22 mouse cellular contexts compared by ENCODE assay signal in the genomic region with DNA sequence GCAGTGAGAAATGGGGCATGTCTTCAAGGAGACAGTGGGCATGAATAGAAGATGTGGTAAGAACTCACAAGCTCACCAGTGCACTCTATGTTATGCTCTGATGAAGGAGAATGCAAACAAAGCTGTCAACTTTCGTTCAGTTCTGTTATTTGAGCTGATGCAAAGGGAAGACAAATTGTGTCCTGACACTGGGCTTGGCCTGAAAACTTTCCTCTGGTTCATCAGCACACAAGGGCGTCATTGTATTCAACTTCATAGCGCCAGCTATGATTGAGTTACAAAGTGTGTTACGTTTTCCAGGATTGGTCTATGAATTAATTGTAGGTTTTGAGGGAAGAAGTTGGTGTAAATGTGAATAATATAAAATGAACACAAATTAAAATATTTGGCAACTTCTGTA.
DNase-seq lines count a peak whose midpoint lies in the region; ATAC-seq and TF ChIP-seq lines count a peak whose summit lies in the region.
"Had no signal": no experiment of that assay in that cellular context is flagged by ENCODE, and none has a peak within 500 bp of the region (broad histone marks: within the 10 kb centered on the region; RNA-seq: fewer than 3 reads in every experiment).

No protein-coding gene starts in this region.

- no peak overlapping the region for H3K4me3 ChIP-seq in midbrain, embryonic 10.5 days
- no peak overlapping the region for H3K4me3 ChIP-seq in liver, postnatal 0 days (ENCODE audit: low read depth, low read length)
- H3K4me3 ChIP-seq: embryonic facial prominence, embryonic 10.5 days; embryonic facial prominence, embryonic 12.5 days; forebrain, embryonic 13.5 days; forebrain, embryonic 15.5 days had no signal

- H3K27me3 ChIP-seq in midbrain, embryonic 10.5 days (ENCODE audit: low read depth, poor library complexity, severe bottlenecking): no peaks in the 10 kb centered on the region
- H3K27me3 ChIP-seq in liver, postnatal 0 days (ENCODE audit: insufficient read depth, low read length): no peaks in the 10 kb centered on the region
- H3K27me3 ChIP-seq: embryonic facial prominence, embryonic 12.5 days; forebrain, embryonic 13.5 days; forebrain, embryonic 15.5 days; Patski had no signal

- H3K4me1 ChIP-seq in midbrain, embryonic 10.5 days: peaks cover 6% of the 10 kb centered on the region
- no peaks in the 10 kb centered on the region for H3K4me1 ChIP-seq in liver, postnatal 0 days (ENCODE audit: insufficient read depth)
- H3K4me1 ChIP-seq: forebrain, embryonic 13.5 days had no signal

- 82% methylated on average over 4 of the region's 4 CpGs for WGBS in midbrain, embryonic 10.5 days
- WGBS in liver, postnatal 0 days (ENCODE audit: insufficient replicate concordance): 68% methylated on average over 4 of the region's 4 CpGs

- H3K36me3 ChIP-seq in midbrain, embryonic 10.5 days: no peaks in the 10 kb centered on the region
- no peaks in the 10 kb centered on the region for H3K36me3 ChIP-seq in liver, postnatal 0 days (replicated peaks; ENCODE audit: insufficient read depth, low read length)
- H3K36me3 ChIP-seq: embryonic facial prominence, embryonic 10.5 days; embryonic facial prominence, embryonic 12.5 days; forebrain, embryonic 15.5 days had no signal

- no peak for TF ChIP-seq EP300 in liver, postnatal 0 days (IDR thresholded peaks at IDR 0.05; ENCODE audit: low read depth)

- H3K9ac ChIP-seq in liver, postnatal 0 days (replicated peaks): no peak overlapping the region
- H3K9ac ChIP-seq: embryonic facial prominence, embryonic 12.5 days; forebrain, embryonic 13.5 days; forebrain, embryonic 15.5 days; forebrain, postnatal 0 days had no signal

- ATAC-seq in liver, postnatal 0 days: no peak
- ATAC-seq: forebrain, embryonic 13.5 days; forebrain, embryonic 15.5 days; forebrain, postnatal 0 days; Patski had no signal

- no peak overlapping the region for H3K4me2 ChIP-seq in liver, postnatal 0 days (ENCODE audit: low read depth, low read length)
- H3K4me2 ChIP-seq: embryonic facial prominence, embryonic 12.5 days; forebrain, embryonic 13.5 days; forebrain, embryonic 15.5 days had no signal

- TF ChIP-seq CTCF in liver, postnatal 0 days (IDR thresholded peaks at IDR 0.05; ENCODE audit: low read depth): no peak

- no peak overlapping the region for H3K27ac ChIP-seq in midbrain, embryonic 10.5 days (replicated peaks)
- no peak overlapping the region for H3K27ac ChIP-seq in liver, postnatal 0 days (ENCODE audit: low read depth)
- H3K27ac ChIP-seq: embryonic facial prominence, embryonic 10.5 days; embryonic facial prominence, embryonic 12.5 days; forebrain, embryonic 13.5 days; forebrain, embryonic 15.5 days had no signal

- H3K9me3 ChIP-seq in midbrain, embryonic 10.5 days (replicated peaks): no peaks in the 10 kb centered on the region
- no peaks in the 10 kb centered on the region for H3K9me3 ChIP-seq in liver, postnatal 0 days (ENCODE audit: low read length)
- H3K9me3 ChIP-seq: embryonic facial prominence, embryonic 10.5 days; embryonic facial prominence, embryonic 12.5 days; forebrain, embryonic 13.5 days; forebrain, embryonic 15.5 days had no signal

- DNase-seq in Muller cell, postnatal 12 days (ENCODE audit: inconsistent ontology term): peak; percentile 80
- DNase-seq in adipocyte (ENCODE audit: low spot score): peak; percentile 7
- DNase-seq in embryo, embryonic 11 days: peak; percentile 22
- DNase-seq in retina, embryonic 14.5 days (ENCODE audit: low spot score): peak; percentile 64
- DNase-seq in midbrain, embryonic 10.5 days (ENCODE audit: low spot score): no peak
- no peak for DNase-seq in urinary bladder, postnatal 10 days (ENCODE audit: low spot score)
- no peak for DNase-seq in kidney, postnatal 25 days
- DNase-seq in liver, postnatal 0 days: no peak
- DNase-seq: adrenal gland, adult 8-10 months; adrenal gland, postnatal 14 days; adrenal gland, postnatal 36 days; cerebellum, adult 11-12 months; cerebellum, adult 2 months; cerebellum, adult 9-10 months; cerebellum, postnatal 10 days; cerebellum, postnatal 25 days; forebrain, postnatal 0 days had no signal

Comparison
In these comparisons a context has a peak if more than half of its experiments do, and no peak if none do; other contexts are left out.
1. DNase-seq: peak in Muller cell, postnatal 12 days (single experiment), adipocyte (single experiment), embryo, embryonic 11 days (single experiment) and retina, embryonic 14.5 days (single experiment); none in midbrain, embryonic 10.5 days (single experiment), urinary bladder, postnatal 10 days (single experiment), kidney, postnatal 25 days (0 of 2) and liver, postnatal 0 days (single experiment).